Mouse (Mus musculus) cerebellum, postnatal 36 days (tissue): ENCODE results near the gene Lbp.

ENCODE experiments used
- DNase-seq, 2 experiments: peaks; one replicate each; pipeline ENCODE4 v3.0.0; 2021 to 2022; ENCODE audit warnings: mixed read lengths in 2 of 2

The Lbp gene

GRCm38 (mm10) chr2:158313089-158313488 is 6.8 kb downstream of the Lbp start:
- no peak for DNase-seq

- DNase-seq = peak; percentile 6 to 16
Measured at GRCm38 (mm10) chr2:158316371-158316770, 10.1 kb downstream of the Lbp start.

- no peak for DNase-seq
Measured at GRCm38 (mm10) chr2:158317026-158317425, 10.7 kb downstream of the Lbp start.

- no peak for DNase-seq
Measured at GRCm38 (mm10) chr2:158321596-158321995, 15.3 kb downstream of the Lbp start.

- DNase-seq = no peak
Measured at GRCm38 (mm10) chr2:158322845-158323244, 16.6 kb downstream of the Lbp start.

- peak in 1 of 2 experiments; percentile 24 for DNase-seq
Measured at GRCm38 (mm10) chr2:158324531-158325190, 18.4 kb downstream of the Lbp start.

GRCm38 (mm10) chr2:158325609-158326008 is 19.3 kb downstream of the Lbp start:
- DNase-seq = no peak

- DNase-seq = no peak
Measured at GRCm38 (mm10) chr2:158334356-158334755, 28.1 kb downstream of the Lbp start.

- no peak for DNase-seq
Measured at GRCm38 (mm10) chr2:158337698-158338097, 31.4 kb downstream of the Lbp start.

- DNase-seq = peak; percentile 61 to 64
Measured at GRCm38 (mm10) chr2:158339948-158340564, 33.8 kb downstream of the Lbp start.

- no peak for DNase-seq
Measured at GRCm38 (mm10) chr2:158341324-158341723, 35.0 kb downstream of the Lbp start.

- DNase-seq = no peak
Measured at GRCm38 (mm10) chr2:158343495-158343894, 37.2 kb downstream of the Lbp start.

GRCm38 (mm10) chr2:158346467-158346866 is 40.2 kb downstream of the Lbp start:
- DNase-seq = no peak

GRCm38 (mm10) chr2:158347868-158348267 is 41.6 kb downstream of the Lbp start:
- peak; percentile 73 to 74 for DNase-seq

- no peak for DNase-seq
Measured at GRCm38 (mm10) chr2:158352801-158353520, 46.7 kb downstream of the Lbp start.

- DNase-seq = no peak
Measured at GRCm38 (mm10) chr2:158354348-158355114, 48.2 kb downstream of the Lbp start.

- DNase-seq = no peak
Measured at GRCm38 (mm10) chr2:158355238-158355637, 48.9 kb downstream of the Lbp start.

- no peak for DNase-seq
Measured at GRCm38 (mm10) chr2:158356121-158356520, 49.8 kb downstream of the Lbp start.

GRCm38 (mm10) chr2:158359757-158360620 is 53.7 kb downstream of the Lbp start:
- no peak for DNase-seq

- DNase-seq = peak; percentile 81 to 84
Measured at GRCm38 (mm10) chr2:158360873-158361677, 54.8 kb downstream of the Lbp start.

GRCm38 (mm10) chr2:158361678-158362320 is 55.5 kb downstream of the Lbp start:
- DNase-seq = no peak
